Mouse (Mus musculus) C2C12 (cell line): Measurements from ENCODE around the gene Stac.

Experiments
- CTCF ChIP-seq: IDR thresholded peaks from one replicate; pipeline ENCODE4 v1.5.1; 2011; ENCODE audit not compliant: control insufficient read depth, insufficient read depth, insufficient read length
- USF1 ChIP-seq: IDR thresholded peaks from one replicate; pipeline ENCODE4 v1.6.1; 2011; ENCODE audit warnings: low read depth, mild to moderate bottlenecking, control low read depth, moderate library complexity

DNA sequence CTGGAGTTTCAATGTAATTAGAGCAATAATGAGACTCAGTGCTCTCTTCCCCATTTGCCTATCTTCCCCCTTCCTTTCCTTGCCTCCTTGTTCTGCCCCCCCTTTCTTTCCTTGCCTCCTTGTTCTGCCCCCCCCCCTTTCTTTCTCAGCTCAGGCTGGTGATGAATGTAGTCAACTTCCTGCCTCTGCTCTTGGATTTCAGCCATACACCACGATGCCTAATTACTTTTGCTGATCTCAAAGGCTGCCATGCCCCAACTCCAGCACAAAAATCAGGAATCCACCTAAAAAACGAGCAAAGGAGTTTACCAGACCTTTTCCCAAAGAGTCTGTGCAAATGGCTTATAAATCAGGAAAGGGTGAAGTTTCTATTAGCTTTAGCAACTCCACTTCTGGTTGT lies 10.6 kb downstream of the Stac start:
- no peak for TF ChIP-seq CTCF
- no peak for TF ChIP-seq USF1
